Mouse (Mus musculus): Measurements from ENCODE around the gene Kif18b.

Kif18b gene

GRCm38 (mm10) chr11:102881314-102882198 lies 43.4 kb downstream of the Kif18b start:
- DNase-seq (ENCODE audit: low read depth in 2 of 2, low spot score in 2 of 2) = no peak

DNA sequence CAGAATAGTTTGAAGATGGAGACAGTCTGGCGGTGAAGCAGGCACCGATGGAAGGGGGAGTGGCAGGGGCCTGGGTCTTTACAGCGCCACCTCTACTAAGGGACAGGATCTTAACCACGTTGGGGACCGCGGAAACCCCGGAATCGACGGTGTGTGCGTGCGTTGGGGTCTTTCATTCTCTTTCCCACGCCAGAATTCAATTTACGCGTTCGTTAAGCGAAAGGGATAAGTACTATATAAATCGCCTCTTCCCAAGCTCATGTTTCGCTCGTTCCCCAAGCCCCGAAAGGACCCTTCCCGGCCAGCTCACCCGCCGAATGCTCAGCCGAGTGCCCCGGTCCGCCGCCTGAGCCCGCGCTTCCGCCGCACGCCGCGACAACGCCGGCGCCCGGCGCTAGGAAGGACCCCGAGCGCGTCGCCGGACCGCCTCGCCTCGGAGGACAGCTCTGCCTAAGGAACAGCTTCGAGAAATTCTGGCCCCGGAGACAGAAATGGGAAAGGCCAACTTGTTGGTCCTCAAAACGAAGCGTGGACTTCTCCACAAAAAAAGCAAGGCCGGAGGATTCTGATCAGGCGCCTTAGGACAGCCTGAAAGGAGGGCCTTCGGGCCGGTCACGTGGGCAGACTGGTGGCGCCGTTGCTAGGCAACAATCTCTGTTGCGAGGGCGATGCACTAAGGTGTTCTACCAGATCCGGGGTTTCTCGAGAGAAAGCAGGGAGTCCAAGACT lies 44.2 kb downstream of the Kif18b start, which contains the start of the genes Eftud2 and Ccdc103:
Gene Eftud2 (minus strand): TSS at position 401 of the 729 bp plus-strand sequence.
Gene Ccdc103 (plus strand): TSS at position 620 of the 729 bp plus-strand sequence.
- peak; percentile 92 to 95 for DNase-seq (ENCODE audit: low read depth in 2 of 2, low spot score in 2 of 2)

DNA sequence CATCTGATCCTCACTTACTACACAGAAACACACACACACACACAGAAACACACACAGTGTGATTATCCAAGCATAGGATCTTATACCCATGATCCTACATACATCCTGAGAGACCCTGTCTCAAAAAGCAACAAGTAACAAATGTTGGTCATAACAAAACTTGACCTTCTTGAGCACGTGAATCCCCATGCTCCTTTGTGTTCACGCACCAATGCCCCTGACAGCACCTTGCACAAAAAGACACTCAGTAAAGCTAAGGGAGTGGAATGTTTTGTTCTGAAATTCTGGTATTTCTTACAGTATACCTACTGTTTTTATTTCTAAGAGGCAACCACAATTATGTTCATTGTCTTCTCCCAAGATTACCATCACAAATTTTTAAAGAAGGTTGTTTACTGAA lies 45.4 kb downstream of the Kif18b start:
- DNase-seq (ENCODE audit: low read depth in 2 of 2, low spot score in 2 of 2) = no peak

GRCm38 (mm10) chr11:102874801-102875334 lies 50.1 kb downstream of the Kif18b start:
- DNase-seq (ENCODE audit: low read depth in 2 of 2, low spot score in 2 of 2) = no peak

GRCm38 (mm10) chr11:102864272-102864671 lies 60.7 kb downstream of the Kif18b start:
- DNase-seq (ENCODE audit: low read depth in 2 of 2, low spot score in 2 of 2) = peak in 1 of 2 experiments; percentile 25

GRCm38 (mm10) chr11:102859933-102860332 lies 65.0 kb downstream of the Kif18b start:
- DNase-seq (ENCODE audit: low read depth in 2 of 2, low spot score in 2 of 2) = no peak

GRCm38 (mm10) chr11:102858951-102859350 lies 66.0 kb downstream of the Kif18b start:
- DNase-seq (ENCODE audit: low read depth in 2 of 2, low spot score in 2 of 2) = no peak

DNA sequence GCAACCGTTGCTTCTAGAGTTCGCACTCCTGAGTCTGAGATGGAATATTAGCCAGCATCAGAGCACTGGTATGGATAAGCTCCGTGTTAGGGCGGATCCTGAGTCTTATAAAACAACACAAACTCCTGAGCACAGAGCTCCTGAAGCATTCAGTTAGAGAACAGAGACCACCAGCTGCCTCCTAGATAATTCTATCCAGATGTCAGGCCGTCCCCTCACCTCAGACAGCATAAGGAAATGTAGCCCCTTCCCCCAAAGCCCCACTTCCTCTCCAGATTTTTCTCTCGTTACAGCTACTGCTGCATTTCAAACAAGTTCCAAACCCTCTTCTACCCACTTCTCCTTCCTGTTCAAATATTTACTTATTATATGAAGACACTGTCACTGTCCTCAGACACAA lies 69.0 kb downstream of the Kif18b start:
- DNase-seq (ENCODE audit: low read depth in 2 of 2, low spot score in 2 of 2) = no peak

All from CD8-positive naive resting alpha-beta T cell, adult 2 months (primary cell).